Mouse (Mus musculus) embryonic facial prominence, embryonic 13.5 days (tissue): ENCODE results near the gene Prnd. TPM values are rescaled to one million over a fixed set of nuclear protein-coding genes. Genes with fewer than 3 reads are reported as not detected.

Experiments
- ATAC-seq: fragments of 200-750 bp; cut with Nextera tagmentation; 2 replicates; pipeline ENCODE4 v1.8.0; 2017; ENCODE audit warnings: low read depth; ENCODE audit not compliant: insufficient number of reproducible peaks, insufficient read depth, low FRiP score, low TSS enrichment
- H3K27ac ChIP-seq: fragments of 300-500 bp; sonication (generic); 2 replicates; pipeline ENCODE4 v1.5.1; 2015; ENCODE audit warnings: moderate library complexity, mild to moderate bottlenecking, inconsistent platforms
- H3K27me3 ChIP-seq: fragments of 300-500 bp; sonication (generic); 2 replicates; pipeline ENCODE4 v1.6.1; 2015; ENCODE audit warnings: mild to moderate bottlenecking, inconsistent platforms
- H3K36me3 ChIP-seq: fragments of 300-500 bp; sonication (generic); 2 replicates; pipeline ENCODE4 v1.6.1; 2015; ENCODE audit warnings: mild to moderate bottlenecking, inconsistent platforms
- H3K4me1 ChIP-seq: fragments of 300-500 bp; sonication (generic); 2 replicates; pipeline ENCODE4 v1.6.1; 2015; ENCODE audit warnings: inconsistent platforms
- H3K4me2 ChIP-seq: fragments of 300-500 bp; sonication (generic); 2 replicates; pipeline ENCODE4 v1.6.1; 2015; ENCODE audit warnings: moderate library complexity, mild to moderate bottlenecking, inconsistent platforms
- H3K4me3 ChIP-seq: fragments of 300-500 bp; sonication (generic); 2 replicates; pipeline ENCODE4 v1.5.1; 2015; ENCODE audit warnings: mild to moderate bottlenecking, inconsistent platforms
- H3K9ac ChIP-seq: fragments of 300-500 bp; sonication (generic); 2 replicates; pipeline ENCODE4 v1.6.1; 2015; ENCODE audit warnings: mild to moderate bottlenecking, inconsistent platforms
- H3K9me3 ChIP-seq: fragments of 300-500 bp; sonication (generic); 2 replicates; pipeline ENCODE4 v1.6.1; 2016; ENCODE audit warnings: inconsistent platforms
- WGBS: fragments of 180-500 bp; shearing (Covaris S2); methylation state at CpG from one replicate; pipeline ENCODE4 v1.1.7; 2015; ENCODE audit warnings: mixed read lengths; 5-methylcytosine and 5-hydroxymethylcytosine counted together
- polyA plus RNA-seq: library from polyadenylated mRNA; unstranded; fragments of >200 nt; fragmentation: Nextera tagmentation; extraction: Ambion mirVana; gene quantifications from 2 replicates; pipeline ENCODE4 v1.2.1, GENCODE M21; 2015

The Prnd gene
- polyA plus RNA-seq, 1 experiment from 2014 or later = 32.2 TPM

- peak overlapping the region; percentile 63 for H3K4me2 ChIP-seq
- peaks cover 57% of the 10 kb centered on the region for H3K27me3 ChIP-seq
- no peak overlapping the region for H3K27ac ChIP-seq
- H3K9me3 ChIP-seq = no peaks in the 10 kb centered on the region
- H3K4me1 ChIP-seq = peaks cover 24% of the 10 kb centered on the region; the same call in 1 of the 2 replicates
- H3K9ac ChIP-seq = no peak overlapping the region; the same call in 1 of the 2 replicates
- peak overlapping the region; percentile 33 for H3K4me3 ChIP-seq
- WGBS = 54% methylated on average over 9 of the region's 9 CpGs
- H3K36me3 ChIP-seq = no peaks in the 10 kb centered on the region
- ATAC-seq = no peak
These were observed 4.2 kb downstream of the Prnd start for GRCm38 (mm10) chr2:131954835-131955234.

- Histone ChIP-seq H3K36me3 (no peaks in the 10 kb centered on the region), H3K27ac (no peak overlapping the region), H3K9ac (no peak overlapping the region; the same call in 1 of the 2 replicates), H3K4me1 (peaks cover 20% of the 10 kb centered on the region; the same call in 1 of the 2 replicates), H3K9me3 (no peaks in the 10 kb centered on the region), H3K4me2 (peak overlapping the region; percentile 63), H3K27me3 (peaks cover 54% of the 10 kb centered on the region), H3K4me3 (peak overlapping the region; percentile 33)
- 4% methylated on average over 17 of the region's 17 CpGs for WGBS
- no peak for ATAC-seq
These were observed 4.6 kb downstream of the Prnd start for GRCm38 (mm10) chr2:131955264-131955663.

GRCm38 (mm10) chr2:131956336-131957256 is 5.9 kb downstream of the Prnd start:
- Histone ChIP-seq H3K27me3 (peaks cover 42% of the 10 kb centered on the region), H3K36me3 (no peaks in the 10 kb centered on the region), H3K4me2 (no peak overlapping the region), H3K9me3 (no peaks in the 10 kb centered on the region), H3K4me1 (peaks cover 13% of the 10 kb centered on the region; the same call in 1 of the 2 replicates), H3K4me3 (no peak overlapping the region), H3K27ac (no peak overlapping the region), H3K9ac (no peak overlapping the region)
- WGBS = 80% methylated on average over 7 of the region's 7 CpGs
- no peak for ATAC-seq

GRCm38 (mm10) chr2:131957731-131958222 is 7.1 kb downstream of the Prnd start:
- H3K36me3 ChIP-seq = no peaks in the 10 kb centered on the region
- ATAC-seq = no peak

GRCm38 (mm10) chr2:131961671-131962070 is 11.0 kb downstream of the Prnd start:
- H3K36me3 ChIP-seq = no peaks in the 10 kb centered on the region
- H3K4me3 ChIP-seq = no peak overlapping the region
- no peaks in the 10 kb centered on the region for H3K4me1 ChIP-seq
- H3K9ac ChIP-seq = no peak overlapping the region
- H3K27ac ChIP-seq = no peak overlapping the region
- 68% methylated on average over 2 of the region's 2 CpGs for WGBS
- H3K9me3 ChIP-seq = no peaks in the 10 kb centered on the region
- no peaks in the 10 kb centered on the region for H3K27me3 ChIP-seq
- H3K4me2 ChIP-seq = no peak overlapping the region
- ATAC-seq = no peak

More at GRCm38 (mm10) chr2:131957731-131958222, 7.1 kb downstream of the Prnd start:
- H3K27me3 ChIP-seq = peaks cover 30% of the 10 kb centered on the region
- H3K9me3 ChIP-seq = no peaks in the 10 kb centered on the region
- H3K4me3 ChIP-seq = no peak overlapping the region
- H3K4me1 ChIP-seq = peaks cover 11% of the 10 kb centered on the region; the same call in 1 of the 2 replicates
- no peak overlapping the region for H3K4me2 ChIP-seq
- 51% methylated on average over 9 of the region's 9 CpGs for WGBS
- H3K9ac ChIP-seq = no peak overlapping the region
- no peak overlapping the region for H3K27ac ChIP-seq

- 85% methylated on average over 2 of the region's 2 CpGs for WGBS
- ATAC-seq = no peak
These were observed 19.9 kb downstream of the Prnd start for GRCm38 (mm10) chr2:131970597-131970996.

GRCm38 (mm10) chr2:131971098-131971497 is 20.4 kb downstream of the Prnd start:
- Histone ChIP-seq H3K4me1 (no peaks in the 10 kb centered on the region), H3K9me3 (no peaks in the 10 kb centered on the region), H3K27ac (no peak overlapping the region), H3K36me3 (no peaks in the 10 kb centered on the region), H3K4me2 (no peak overlapping the region), H3K9ac (no peak overlapping the region), H3K4me3 (no peak overlapping the region), H3K27me3 (no peaks in the 10 kb centered on the region)
- WGBS = 79% methylated on average over 4 of the region's 4 CpGs
- ATAC-seq = no peak

More at GRCm38 (mm10) chr2:131970597-131970996, 19.9 kb downstream of the Prnd start:
- no peaks in the 10 kb centered on the region for H3K9me3 ChIP-seq
- H3K4me1 ChIP-seq = no peaks in the 10 kb centered on the region
- H3K27me3 ChIP-seq = no peaks in the 10 kb centered on the region
- H3K36me3 ChIP-seq = no peaks in the 10 kb centered on the region
- H3K9ac ChIP-seq = no peak overlapping the region
- no peak overlapping the region for H3K27ac ChIP-seq
- no peak overlapping the region for H3K4me2 ChIP-seq
- H3K4me3 ChIP-seq = no peak overlapping the region

- H3K4me1 ChIP-seq = no peaks in the 10 kb centered on the region
- H3K27ac ChIP-seq = no peak overlapping the region
- ATAC-seq = no peak
- H3K27me3 ChIP-seq = no peaks in the 10 kb centered on the region
- no peak overlapping the region for H3K4me2 ChIP-seq
- WGBS = 71% methylated on average over 3 of the region's 3 CpGs
- no peak overlapping the region for H3K4me3 ChIP-seq
- H3K36me3 ChIP-seq = no peaks in the 10 kb centered on the region
- 0 out of 2 replicates have a peak, but pooled peaks cover 11% of the 10 kb centered on the region for H3K9me3 ChIP-seq
- H3K9ac ChIP-seq = no peak overlapping the region
These were observed 26.0 kb downstream of the Prnd start for GRCm38 (mm10) chr2:131976663-131977062.

- no peak overlapping the region for H3K9ac ChIP-seq
- no peak for ATAC-seq
These were observed 30.2 kb downstream of the Prnd start for GRCm38 (mm10) chr2:131980866-131981265.

GRCm38 (mm10) chr2:131982546-131983196 is 32.0 kb downstream of the Prnd start:
- Histone ChIP-seq H3K4me1 (no peaks in the 10 kb centered on the region), H3K4me3 (no peak overlapping the region), H3K36me3 (no peaks in the 10 kb centered on the region), H3K4me2 (no peak overlapping the region), H3K9me3 (0 out of 2 replicates have a peak, but pooled peaks cover 6% of the 10 kb centered on the region), H3K9ac (no peak overlapping the region), H3K27me3 (no peaks in the 10 kb centered on the region), H3K27ac (no peak overlapping the region)
- WGBS = 18% methylated on average over 6 of the region's 6 CpGs
- peak; percentile 62; the same call in 1 of the 2 replicates for ATAC-seq

More at GRCm38 (mm10) chr2:131980866-131981265, 30.2 kb downstream of the Prnd start:
- Histone ChIP-seq H3K4me1 (no peaks in the 10 kb centered on the region), H3K27me3 (no peaks in the 10 kb centered on the region), H3K9me3 (0 out of 2 replicates have a peak, but pooled peaks cover 11% of the 10 kb centered on the region), H3K27ac (no peak overlapping the region), H3K4me2 (no peak overlapping the region), H3K4me3 (no peak overlapping the region), H3K36me3 (no peaks in the 10 kb centered on the region)
- 48% methylated on average over 9 of the region's 9 CpGs for WGBS

- peaks cover 5% of the 10 kb centered on the region; the same call in 1 of the 2 replicates for H3K4me1 ChIP-seq
- no peak overlapping the region for H3K27ac ChIP-seq
- H3K9me3 ChIP-seq = no peaks in the 10 kb centered on the region
- H3K9ac ChIP-seq = no peak overlapping the region
- H3K36me3 ChIP-seq = no peaks in the 10 kb centered on the region
- 47% methylated on average over 3 of the region's 3 CpGs for WGBS
- no peak overlapping the region for H3K4me3 ChIP-seq
- no peak for ATAC-seq
- H3K27me3 ChIP-seq = no peaks in the 10 kb centered on the region
- no peak overlapping the region for H3K4me2 ChIP-seq
These were observed 37.3 kb downstream of the Prnd start for GRCm38 (mm10) chr2:131987950-131988349.
